Mouse (Mus musculus) midbrain, embryonic 11.5 days (tissue): ENCODE results near the gene Gaa. TPM values are rescaled to one million over a fixed set of nuclear protein-coding genes. Genes with fewer than 3 reads are reported as not detected.
"Not testable (repeated sequence)": the region's sequence is repeated elsewhere in the genome, so short reads cannot be mapped to it uniquely, and the experiment has no call there.

ENCODE experiments used
- ATAC-seq: fragments of 200-750 bp; cut with Nextera tagmentation; 2 replicates; pipeline ENCODE4 v1.8.0; 2017; ENCODE audit warnings: moderate TSS enrichment, moderate library complexity; ENCODE audit not compliant: low FRiP score
- DNase-seq: peaks from one replicate; pipeline ENCODE4 v3.0.0; 2015; ENCODE audit warnings: low spot score; ENCODE audit errors: missing footprints
- H3K27ac ChIP-seq: fragments of 300-500 bp; sonication (generic); 2 replicates; pipeline ENCODE4 v1.5.1; 2014; ENCODE audit warnings: low read depth, low read length
- H3K27me3 ChIP-seq: fragments of 300-500 bp; sonication (generic); 2 replicates; pipeline ENCODE4 v1.6.1; 2014; ENCODE audit warnings: mild to moderate bottlenecking, low read length, moderate library complexity, mixed read lengths; ENCODE audit not compliant: control insufficient read depth, insufficient read depth
- H3K36me3 ChIP-seq: fragments of 300-500 bp; sonication (generic); 2 replicates; pipeline ENCODE4 v1.6.1; 2014; ENCODE audit warnings: mild to moderate bottlenecking, low read length, moderate library complexity, mixed read lengths; ENCODE audit not compliant: control insufficient read depth, insufficient read depth
- H3K4me1 ChIP-seq: fragments of 300-500 bp; sonication (generic); 2 replicates; pipeline ENCODE4 v1.6.1; 2014; ENCODE audit warnings: low read length; ENCODE audit not compliant: control insufficient read depth, insufficient read depth
- H3K4me2 ChIP-seq: fragments of 300-500 bp; sonication (generic); 2 replicates; pipeline ENCODE4 v1.6.1; 2014; ENCODE audit warnings: mild to moderate bottlenecking, moderate library complexity
- H3K4me3 ChIP-seq: fragments of 300-500 bp; sonication (generic); 2 replicates; pipeline ENCODE4 v1.5.1; 2014; ENCODE audit warnings: low read depth, low read length
- H3K9ac ChIP-seq: fragments of 300-500 bp; sonication (generic); 2 replicates; pipeline ENCODE4 v1.6.1; 2014; ENCODE audit warnings: low read length
- H3K9me3 ChIP-seq: fragments of 300-500 bp; sonication (generic); 2 replicates; pipeline ENCODE4 v1.6.1; 2016; ENCODE audit warnings: low read length; ENCODE audit not compliant: control insufficient read depth
- WGBS: fragments of 180-500 bp; shearing (Covaris S2); extraction: QIAGEN DNeasy Blood & Tissue Kit; methylation state at CpG from one replicate; pipeline ENCODE4 v1.1.7; 2014; 5-methylcytosine and 5-hydroxymethylcytosine counted together
- polyA plus RNA-seq: library from polyadenylated mRNA; unstranded; fragments of >200 nt; fragmentation: Nextera tagmentation; extraction: Ambion mirVana; gene quantifications from 2 replicates; pipeline ENCODE4 v1.2.1, GENCODE M21; 2014

The Gaa gene
- polyA plus RNA-seq, 1 experiment from 2014 or later, result 19.0 TPM

DNA sequence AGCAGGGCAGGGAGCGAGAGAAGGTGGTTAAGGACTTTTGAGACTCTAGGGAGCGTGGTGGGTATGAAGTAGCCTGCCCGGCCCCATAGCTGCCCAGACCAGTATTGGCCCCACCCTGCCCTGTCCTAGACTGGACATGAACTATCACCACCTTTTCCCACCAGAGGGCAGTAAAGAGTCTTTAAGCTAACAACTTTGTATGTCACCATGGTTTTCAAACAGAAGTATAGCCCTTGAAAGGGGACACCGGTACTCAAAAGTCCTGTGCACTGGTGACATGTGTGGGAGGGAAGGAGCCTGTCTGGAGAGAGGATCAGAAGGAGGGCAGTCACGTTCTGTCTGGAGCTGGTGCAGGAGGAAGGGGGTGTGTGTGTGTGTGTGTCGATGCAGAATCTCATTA lies 18.7 kb upstream of the Gaa start:
- no peak overlapping the region for H3K9ac ChIP-seq
- ATAC-seq (peak; percentile 59; the same call in 1 of the 2 replicates), DNase-seq (peak; percentile 98)
- peaks cover 3% of the 10 kb centered on the region; the same call in 1 of the 2 replicates for H3K36me3 ChIP-seq
- no peaks in the 10 kb centered on the region for H3K9me3 ChIP-seq
- H3K4me2 ChIP-seq, result no peak overlapping the region
- no peak overlapping the region for H3K4me3 ChIP-seq
- H3K4me1 ChIP-seq, result peaks cover 3% of the 10 kb centered on the region
- H3K27ac ChIP-seq, result no peak overlapping the region
- WGBS, result 34% methylated on average over 6 of the region's 6 CpGs
- no peaks in the 10 kb centered on the region for H3K27me3 ChIP-seq

GRCm38 (mm10) chr11:119250998-119251397 lies 16.7 kb upstream of the Gaa start:
- DNase-seq (no peak), ATAC-seq (no peak)
- WGBS, result 67% methylated on average over 17 of the region's 17 CpGs
- Histone ChIP-seq H3K27me3 (no peaks in the 10 kb centered on the region), H3K27ac (no peak overlapping the region), H3K4me3 (no peak overlapping the region), H3K4me1 (peaks cover 3% of the 10 kb centered on the region), H3K36me3 (no peaks in the 10 kb centered on the region), H3K4me2 (no peak overlapping the region), H3K9ac (no peak overlapping the region), H3K9me3 (no peaks in the 10 kb centered on the region)

- ATAC-seq (peak; percentile 64), DNase-seq (peak; percentile 94)
- H3K4me2 ChIP-seq, result peak overlapping the region; percentile 38
- 8% methylated on average over 22 of the region's 22 CpGs for WGBS
- no peaks in the 10 kb centered on the region for H3K36me3 ChIP-seq
- no peaks in the 10 kb centered on the region for H3K27me3 ChIP-seq
- H3K27ac ChIP-seq, result no peak overlapping the region
- no peaks in the 10 kb centered on the region for H3K9me3 ChIP-seq
- peak overlapping the region; percentile 40 for H3K9ac ChIP-seq
- no peak overlapping the region for H3K4me3 ChIP-seq
- peaks cover 8% of the 10 kb centered on the region for H3K4me1 ChIP-seq
These were observed 14.7 kb upstream of the Gaa start for GRCm38 (mm10) chr11:119252854-119253541.

DNA sequence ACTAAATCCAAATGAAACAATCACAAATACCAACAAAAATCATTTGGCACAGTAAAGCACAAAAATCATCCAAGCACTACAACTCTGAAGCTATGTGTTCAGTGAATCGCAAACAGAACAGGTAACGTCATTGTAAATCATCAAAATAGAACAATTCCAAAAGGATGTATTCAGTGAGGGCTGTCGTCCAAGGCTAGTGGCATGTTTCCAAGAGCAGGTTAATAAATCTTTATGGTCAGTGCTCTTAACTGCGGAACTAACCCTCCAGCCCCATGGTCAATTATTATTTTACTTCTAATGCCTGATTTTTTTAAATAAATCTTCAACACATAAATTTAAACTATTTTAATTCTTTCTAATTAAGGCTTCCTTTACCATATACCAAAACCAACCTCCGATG lies 11.1 kb upstream of the Gaa start:
- not testable (repeated sequence) for DNase-seq, H3K27ac ChIP-seq, ATAC-seq, H3K4me2 ChIP-seq, H3K4me1 ChIP-seq, H3K27me3 ChIP-seq, H3K36me3 ChIP-seq, H3K9me3 ChIP-seq, H3K4me3 ChIP-seq, H3K9ac ChIP-seq
- WGBS, result 91% methylated on average over 5 of the region's 5 CpGs

DNA sequence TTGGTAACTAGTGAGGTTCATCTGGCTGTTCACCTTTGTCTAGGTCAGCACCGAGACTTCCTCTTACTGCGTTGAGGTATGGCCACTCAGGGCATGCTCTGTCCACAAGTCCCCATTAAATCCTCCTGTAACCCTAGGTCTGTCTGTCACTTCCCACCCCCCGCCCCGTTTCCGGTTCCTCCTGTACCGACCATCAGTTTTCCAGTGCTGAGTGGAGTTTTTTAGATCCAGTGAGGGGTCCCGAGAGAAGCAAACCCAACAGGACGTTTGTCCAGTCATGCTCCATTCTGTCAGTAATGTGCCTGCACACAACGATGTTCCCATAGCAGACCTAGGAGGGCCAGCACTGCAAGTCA lies 9.5 kb upstream of the Gaa start:
- no peak overlapping the region for H3K27ac ChIP-seq
- no peak overlapping the region for H3K9ac ChIP-seq
- H3K4me1 ChIP-seq, result peaks cover 7% of the 10 kb centered on the region
- ATAC-seq (no peak), DNase-seq (no peak)
- 67% methylated on average over 9 of the region's 9 CpGs for WGBS
- H3K27me3 ChIP-seq, result no peaks in the 10 kb centered on the region
- H3K9me3 ChIP-seq, result no peaks in the 10 kb centered on the region
- H3K4me3 ChIP-seq, result peak overlapping the region; percentile 15; the same call in 1 of the 2 replicates
- peak overlapping the region; percentile 37 for H3K4me2 ChIP-seq
- no peaks in the 10 kb centered on the region for H3K36me3 ChIP-seq

GRCm38 (mm10) chr11:119258572-119259322 lies 8.9 kb upstream of the Gaa start:
- Histone ChIP-seq H3K9ac (0 out of 2 replicates have a peak overlapping the region, but pooled peaks have one; percentile 36), H3K4me1 (peaks cover 5% of the 10 kb centered on the region), H3K4me2 (peak overlapping the region; percentile 37), H3K36me3 (no peaks in the 10 kb centered on the region), H3K27ac (no peak overlapping the region), H3K4me3 (peak overlapping the region; percentile 15), H3K27me3 (no peaks in the 10 kb centered on the region), H3K9me3 (no peaks in the 10 kb centered on the region)
- WGBS, result 66% methylated on average over 23 of the region's 23 CpGs
- ATAC-seq, result peak; percentile 68
- DNase-seq, result peak; percentile 89

DNA sequence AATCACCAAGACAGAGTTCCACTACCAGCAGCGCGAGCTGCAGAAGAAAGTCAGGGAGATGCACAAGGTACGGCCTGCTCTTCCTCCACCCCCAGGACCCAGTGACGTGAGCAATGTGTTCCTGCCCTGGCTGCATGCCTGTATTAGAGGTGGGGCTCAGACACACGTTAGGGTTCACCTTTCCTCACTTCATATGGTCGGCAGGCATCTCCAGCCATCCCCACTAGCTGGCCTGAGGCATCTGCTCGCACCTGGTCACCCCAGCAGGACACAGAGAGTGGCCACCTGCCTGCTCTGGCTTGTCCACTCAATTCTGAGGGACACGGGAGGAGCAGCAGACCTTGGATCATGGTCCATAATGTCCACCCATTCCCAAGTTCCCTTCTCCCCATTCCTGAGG lies 7.7 kb upstream of the Gaa start:
- Histone ChIP-seq H3K4me3 (no peak overlapping the region), H3K27me3 (no peaks in the 10 kb centered on the region), H3K27ac (no peak overlapping the region), H3K9me3 (no peaks in the 10 kb centered on the region), H3K9ac (no peak overlapping the region), H3K4me2 (no peak overlapping the region), H3K4me1 (peaks cover 5% of the 10 kb centered on the region), H3K36me3 (no peaks in the 10 kb centered on the region)
- ATAC-seq, result no peak
- WGBS, result 88% methylated on average over 8 of the region's 8 CpGs
- DNase-seq, result no peak

GRCm38 (mm10) chr11:119264413-119264812 lies 3.3 kb upstream of the Gaa start:
- Histone ChIP-seq H3K9ac (no peak overlapping the region), H3K4me3 (no peak overlapping the region), H3K4me1 (peaks cover 5% of the 10 kb centered on the region), H3K4me2 (no peak overlapping the region), H3K27me3 (0 out of 2 replicates have a peak, but pooled peaks cover 2% of the 10 kb centered on the region), H3K9me3 (no peaks in the 10 kb centered on the region), H3K27ac (no peak overlapping the region), H3K36me3 (no peaks in the 10 kb centered on the region)
- 96% methylated on average over 13 of the region's 13 CpGs for WGBS
- DNase-seq (no peak), ATAC-seq (no peak)

GRCm38 (mm10) chr11:119265811-119266210 lies 1.9 kb upstream of the Gaa start:
- ATAC-seq (no peak), DNase-seq (no peak)
- H3K27me3 ChIP-seq, result 0 out of 2 replicates have a peak, but pooled peaks cover 2% of the 10 kb centered on the region
- no peak overlapping the region for H3K27ac ChIP-seq
- no peak overlapping the region for H3K4me2 ChIP-seq
- H3K4me1 ChIP-seq, result peaks cover 5% of the 10 kb centered on the region
- 69% methylated on average over 7 of the region's 7 CpGs for WGBS
- H3K36me3 ChIP-seq, result no peaks in the 10 kb centered on the region
- no peaks in the 10 kb centered on the region for H3K9me3 ChIP-seq
- no peak overlapping the region for H3K4me3 ChIP-seq
- no peak overlapping the region for H3K9ac ChIP-seq
